Mouse (Mus musculus) gonadal fat pad, adult 2 months (tissue): Measurements from ENCODE around the gene Tns1. TPM values are rescaled to one million over a fixed set of nuclear protein-coding genes. Genes with fewer than 3 reads are reported as not detected.
A peak's percentile ranks its signal among the peaks of the same experiment; 100 is the strongest.

ENCODE experiments used
- DNase-seq: peaks from one replicate; pipeline ENCODE4 v3.0.0-alpha.2; 2012; ENCODE audit warnings: low read depth
- polyA plus RNA-seq: library from polyadenylated mRNA; depleted of rRNA; stranded (reverse); fragments of >200 nt; gene quantifications from 2 replicates; pipeline ENCODE4 v1.2.3, GENCODE M21; 2012

The Tns1 gene
- polyA plus RNA-seq, 1 experiment: 292 TPM

- DNase-seq: no peak
Measured at GRCm38 (mm10) chr1:73935442-73936080, 188.7 kb downstream of the Tns1 start.

- DNase-seq: no peak
Measured at GRCm38 (mm10) chr1:73933146-73933490, 191.1 kb downstream of the Tns1 start.

- DNase-seq: no peak
Measured at GRCm38 (mm10) chr1:73932421-73933145, 191.7 kb downstream of the Tns1 start.

- DNase-seq: no peak
Measured at GRCm38 (mm10) chr1:73931851-73932250, 192.4 kb downstream of the Tns1 start.

GRCm38 (mm10) chr1:73930411-73931134, 193.7 kb downstream of the Tns1 start:
- no peak for DNase-seq

- no peak for DNase-seq
Measured at GRCm38 (mm10) chr1:73929952-73930329, 194.3 kb downstream of the Tns1 start.

- DNase-seq: no peak
Measured at GRCm38 (mm10) chr1:73929211-73929951, 194.9 kb downstream of the Tns1 start.

- DNase-seq: no peak
Measured at GRCm38 (mm10) chr1:73928385-73928784, 195.9 kb downstream of the Tns1 start.

GRCm38 (mm10) chr1:73927819-73928218, 196.4 kb downstream of the Tns1 start:
- no peak for DNase-seq

GRCm38 (mm10) chr1:73926279-73926678, 198.0 kb downstream of the Tns1 start:
- no peak for DNase-seq

- DNase-seq: no peak
Measured at GRCm38 (mm10) chr1:73924871-73925610, 199.2 kb downstream of the Tns1 start.

- peak; percentile 57 for DNase-seq
Measured at GRCm38 (mm10) chr1:73924210-73924609, 200.0 kb downstream of the Tns1 start.

- no peak for DNase-seq
Measured at GRCm38 (mm10) chr1:73923185-73923584, 201.1 kb downstream of the Tns1 start.

- no peak for DNase-seq
Measured at GRCm38 (mm10) chr1:73920701-73921100, 203.5 kb downstream of the Tns1 start.

- DNase-seq: no peak
Measured at GRCm38 (mm10) chr1:73919909-73920308, 204.3 kb downstream of the Tns1 start.

GRCm38 (mm10) chr1:73918001-73918400, 206.2 kb downstream of the Tns1 start:
- no peak for DNase-seq

- DNase-seq: no peak
Measured at GRCm38 (mm10) chr1:73916298-73916697, 208.0 kb downstream of the Tns1 start.

GRCm38 (mm10) chr1:73915218-73916070, 208.8 kb downstream of the Tns1 start:
- DNase-seq: no peak

GRCm38 (mm10) chr1:73914076-73914475, 210.2 kb downstream of the Tns1 start:
- DNase-seq: no peak
